Mouse (Mus musculus) embryo, embryonic 10 days (tissue): ENCODE measurements at regions not wholly inside any gene's neighbourhood (a gene's known extent, or its start where the extent isn't known, plus 50 kb on each side); places are given as distances from the start of the nearest gene placed in this dataset.
A peak's percentile ranks its signal among the peaks of the same experiment; 100 is the strongest.

Source experiments
- DNase-seq: peaks from one replicate; pipeline ENCODE4 v3.0.0-alpha.2; 2015; ENCODE audit warnings: low spot score

GRCm38 (mm10) chr11:88778326-88778725 lies 60.0 kb upstream of the Msi2 start:
- no peak for DNase-seq

GRCm38 (mm10) chr11:88774401-88774931 lies 56.2 kb upstream of the Msi2 start:
- DNase-seq = peak; percentile 47

GRCm38 (mm10) chr11:88773961-88774360 lies 55.6 kb upstream of the Msi2 start:
- DNase-seq = peak; percentile 41

GRCm38 (mm10) chr11:88770405-88770804 lies 52.1 kb upstream of the Msi2 start:
- no peak for DNase-seq
